Mouse (Mus musculus) myocyte (in vitro differentiated cells): Measurements from ENCODE around the gene Lrrc72.

Experiments
- MAX ChIP-seq: IDR thresholded peaks from one replicate; pipeline ENCODE4 v1.6.1; 2011; ENCODE audit warnings: low read depth, mild to moderate bottlenecking, control low read depth
- POLR2A ChIP-seq: IDR thresholded peaks from one replicate; pipeline ENCODE4 v1.6.1; 2011; ENCODE audit warnings: low read depth, mild to moderate bottlenecking, control low read depth, moderate library complexity; ENCODE audit not compliant: insufficient read length
- POLR2AphosphoS2 ChIP-seq: IDR thresholded peaks from one replicate; pipeline ENCODE4 v1.6.1; 2011; ENCODE audit warnings: low read depth, control low read depth; ENCODE audit not compliant: insufficient read length
- TCF12 ChIP-seq: IDR thresholded peaks from one replicate; pipeline ENCODE4 v1.6.1; 2011; ENCODE audit warnings: mild to moderate bottlenecking, control low read depth; ENCODE audit not compliant: poor library complexity, insufficient read depth, severe bottlenecking

DNA sequence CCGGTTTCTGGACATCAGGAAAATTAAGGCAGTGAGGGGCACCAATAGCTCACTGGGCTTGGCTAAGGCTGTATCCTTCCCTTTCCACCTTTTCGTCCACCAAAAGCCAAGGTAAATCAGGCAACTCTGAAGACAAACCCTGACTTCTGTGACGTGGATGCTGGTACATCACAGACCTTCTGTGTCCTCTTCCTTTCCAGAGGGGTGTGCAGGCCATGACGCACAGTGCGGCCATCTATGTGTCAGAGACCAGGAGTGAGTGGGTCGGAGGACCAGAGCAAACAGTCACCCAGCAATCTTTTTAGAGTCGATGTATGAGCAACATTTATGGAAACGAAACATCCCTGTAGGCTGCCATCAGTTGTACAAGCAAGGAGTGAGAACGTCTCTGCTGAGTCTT lies at the start of gene Lrrc72:
- TF ChIP-seq POLR2A (no peak), TCF12 (no peak), MAX (no peak), POLR2AphosphoS2 (no peak)
